In the genomic region with DNA sequence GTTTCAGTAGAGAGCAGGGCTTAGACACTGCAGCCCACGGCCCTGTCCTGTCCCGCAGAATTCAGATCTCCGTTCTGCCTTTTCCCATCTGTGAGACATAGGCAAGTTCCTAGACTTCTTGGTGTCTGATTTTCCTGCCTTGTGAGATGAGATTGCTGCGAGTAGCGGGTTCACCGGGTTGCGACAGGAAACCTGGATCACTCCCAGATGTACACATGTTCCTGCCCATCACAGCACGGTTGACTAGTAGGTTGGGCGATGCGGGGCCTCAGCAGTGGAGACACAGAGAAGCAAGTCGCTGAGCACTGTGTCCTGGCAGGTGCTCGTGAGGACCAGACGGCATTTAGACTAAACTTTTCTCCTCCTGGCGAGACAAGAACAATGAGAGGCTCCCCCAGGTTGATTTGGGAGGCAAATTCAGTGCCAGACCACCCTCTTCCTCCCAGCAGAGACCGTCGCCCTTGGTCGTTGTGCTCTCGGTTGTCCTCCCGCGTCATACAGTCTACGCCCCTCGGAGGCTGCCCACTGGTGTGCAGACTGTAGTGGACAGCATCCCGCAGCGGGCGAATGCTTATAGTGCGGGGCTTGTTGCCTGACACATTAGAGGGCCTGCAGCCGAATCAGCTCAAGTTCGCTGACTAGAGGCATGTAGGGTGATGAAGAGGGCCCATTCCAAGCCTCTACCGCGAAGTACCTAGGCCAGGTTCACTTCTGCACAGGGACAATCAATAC, we compare ENCODE assay signal across 8 mouse cellular contexts.
DNase-seq lines count a peak whose midpoint lies in the region; ATAC-seq lines count a peak whose summit lies in the region.

No protein-coding gene starts in this region.

- H3K9me3 ChIP-seq in kidney, embryonic 16.5 days (ENCODE audit: low read length) = no peaks in the 10 kb centered on the region
- H3K9me3 ChIP-seq in embryonic facial prominence, embryonic 13.5 days = no peaks in the 10 kb centered on the region
- no peaks in the 10 kb centered on the region for H3K9me3 ChIP-seq in hindbrain, embryonic 16.5 days (ENCODE audit: control insufficient read depth, low read length)
- no peaks in the 10 kb centered on the region for H3K9me3 ChIP-seq in neural tube, embryonic 13.5 days

- 35% methylated on average over 30 of the region's 30 CpGs for WGBS in kidney, embryonic 16.5 days
- 28% methylated on average over 30 of the region's 30 CpGs for WGBS in embryonic facial prominence, embryonic 13.5 days
- WGBS in hindbrain, embryonic 16.5 days = 25% methylated on average over 30 of the region's 30 CpGs
- WGBS in neural tube, embryonic 13.5 days = 32% methylated on average over 30 of the region's 30 CpGs

- no peak overlapping the region for H3K9ac ChIP-seq in kidney, embryonic 16.5 days (replicated peaks; ENCODE audit: low read length)
- peak overlapping the region; percentile 41; the same call in 1 of the 2 replicates for H3K9ac ChIP-seq in embryonic facial prominence, embryonic 13.5 days
- peak overlapping the region; percentile 56; the same call in 1 of the 2 replicates for H3K9ac ChIP-seq in hindbrain, embryonic 16.5 days (ENCODE audit: low read depth, low read length)
- H3K9ac ChIP-seq in neural tube, embryonic 13.5 days = peak overlapping the region; percentile 71

- H3K36me3 ChIP-seq in kidney, embryonic 16.5 days (ENCODE audit: insufficient read depth, low read length) = no peaks in the 10 kb centered on the region
- no peaks in the 10 kb centered on the region for H3K36me3 ChIP-seq in embryonic facial prominence, embryonic 13.5 days
- H3K36me3 ChIP-seq in hindbrain, embryonic 16.5 days (ENCODE audit: control insufficient read depth, insufficient read depth, low read length) = no peaks in the 10 kb centered on the region
- no peaks in the 10 kb centered on the region for H3K36me3 ChIP-seq in neural tube, embryonic 13.5 days

- no peak for DNase-seq in kidney, adult 11 months
- no peak for DNase-seq in cerebellum, adult 8-10 months
- DNase-seq in spleen, postnatal 14 days (ENCODE audit: low spot score in 2 of 2) = no peak
- no peak for DNase-seq in thymus, adult 18-20 months

- peaks cover 80% of the 10 kb centered on the region for H3K27me3 ChIP-seq in kidney, embryonic 16.5 days (ENCODE audit: insufficient read depth, low read length)
- H3K27me3 ChIP-seq in embryonic facial prominence, embryonic 13.5 days = peaks cover 94% of the 10 kb centered on the region
- peaks cover 3% of the 10 kb centered on the region for H3K27me3 ChIP-seq in hindbrain, embryonic 16.5 days (replicated peaks; ENCODE audit: control insufficient read depth, insufficient read depth, low read length)
- H3K27me3 ChIP-seq in neural tube, embryonic 13.5 days = peaks cover 42% of the 10 kb centered on the region

- peak overlapping the region; percentile 19 for H3K4me3 ChIP-seq in kidney, embryonic 16.5 days (ENCODE audit: low read length)
- peak overlapping the region; percentile 37 for H3K4me3 ChIP-seq in embryonic facial prominence, embryonic 13.5 days
- peak overlapping the region; percentile 36 for H3K4me3 ChIP-seq in hindbrain, embryonic 16.5 days (ENCODE audit: low read length)
- peak overlapping the region; percentile 34 for H3K4me3 ChIP-seq in neural tube, embryonic 13.5 days

- 0 out of 2 replicates have a peak, but pooled peaks have one; percentile 32 for ATAC-seq in kidney, embryonic 16.5 days (ENCODE audit: low FRiP score, low TSS enrichment)
- no peak for ATAC-seq in embryonic facial prominence, embryonic 13.5 days (ENCODE audit: insufficient number of reproducible peaks, insufficient read depth, low FRiP score, low TSS enrichment, low read depth)
- peak; percentile 17; the same call in 1 of the 2 replicates for ATAC-seq in hindbrain, embryonic 16.5 days
- ATAC-seq in neural tube, embryonic 13.5 days (ENCODE audit: low read depth) = no peak; the same call in 1 of the 2 replicates

- peaks cover 9% of the 10 kb centered on the region; the same call in 1 of the 2 replicates for H3K4me1 ChIP-seq in kidney, embryonic 16.5 days (ENCODE audit: insufficient read depth, low read length)
- H3K4me1 ChIP-seq in embryonic facial prominence, embryonic 13.5 days = peaks cover 18% of the 10 kb centered on the region
- H3K4me1 ChIP-seq in hindbrain, embryonic 16.5 days (ENCODE audit: control insufficient read depth, insufficient read depth, low read depth, low read length) = peaks cover 23% of the 10 kb centered on the region
- H3K4me1 ChIP-seq in neural tube, embryonic 13.5 days (replicated peaks) = peaks cover 33% of the 10 kb centered on the region

- peak overlapping the region; percentile 53 for H3K4me2 ChIP-seq in kidney, embryonic 16.5 days (replicated peaks; ENCODE audit: low read depth, low read length)
- peak overlapping the region; percentile 64 for H3K4me2 ChIP-seq in embryonic facial prominence, embryonic 13.5 days
- H3K4me2 ChIP-seq in hindbrain, embryonic 16.5 days (ENCODE audit: low read length) = peak overlapping the region; percentile 83
- H3K4me2 ChIP-seq in neural tube, embryonic 13.5 days = peak overlapping the region; percentile 68

- no peak overlapping the region for H3K27ac ChIP-seq in kidney, embryonic 16.5 days (ENCODE audit: low read length)
- H3K27ac ChIP-seq in embryonic facial prominence, embryonic 13.5 days = no peak overlapping the region
- H3K27ac ChIP-seq in hindbrain, embryonic 16.5 days (ENCODE audit: low read depth, low read length) = no peak overlapping the region
- no peak overlapping the region; the same call in 1 of the 2 replicates for H3K27ac ChIP-seq in neural tube, embryonic 13.5 days (replicated peaks)

Comparison
In these comparisons a context has a peak if more than half of its experiments do, and no peak if none do; other contexts are left out.
1. ATAC-seq: peak in kidney, embryonic 16.5 days (single experiment) and hindbrain, embryonic 16.5 days (single experiment); none in embryonic facial prominence, embryonic 13.5 days (single experiment) and neural tube, embryonic 13.5 days (single experiment).
2. Peak in every context shown above with its lines, with median percentiles within 50 percentile points of each other: H3K4me2 ChIP-seq and H3K4me3 ChIP-seq.